Mouse (Mus musculus): ENCODE measurements around the gene Lztr1. TPM values are rescaled to one million over a fixed set of nuclear protein-coding genes. Genes with fewer than 3 reads are reported as not detected.

Lztr1 gene
- polyA plus RNA-seq, 1 experiment from 2014 or later: 78.4 TPM

DNA sequence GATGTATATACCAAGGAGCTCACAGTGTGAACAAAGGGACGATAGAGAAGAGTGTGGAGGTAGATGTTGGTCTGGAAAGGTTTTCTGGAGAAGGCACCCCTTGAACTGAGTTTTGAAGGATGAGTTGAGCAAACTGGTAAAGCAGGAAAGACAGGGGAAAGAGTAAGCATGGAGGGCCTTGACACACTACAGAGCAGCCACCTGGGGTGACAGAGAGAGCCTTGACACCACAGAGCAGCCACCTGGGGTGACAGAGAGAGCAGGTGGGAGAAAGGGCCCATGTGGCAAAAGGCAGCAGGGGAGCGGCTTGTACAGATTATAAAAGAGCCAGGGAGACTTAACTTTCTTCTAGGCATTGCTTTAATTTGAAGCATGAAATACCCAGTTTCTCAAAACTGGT lies 33.7 kb upstream of the Lztr1 start:
- WGBS: 70% methylated on average over 2 of the region's 2 CpGs
- H3K36me3 ChIP-seq (ENCODE audit: insufficient read depth): peaks cover 58% of the 10 kb centered on the region

DNA sequence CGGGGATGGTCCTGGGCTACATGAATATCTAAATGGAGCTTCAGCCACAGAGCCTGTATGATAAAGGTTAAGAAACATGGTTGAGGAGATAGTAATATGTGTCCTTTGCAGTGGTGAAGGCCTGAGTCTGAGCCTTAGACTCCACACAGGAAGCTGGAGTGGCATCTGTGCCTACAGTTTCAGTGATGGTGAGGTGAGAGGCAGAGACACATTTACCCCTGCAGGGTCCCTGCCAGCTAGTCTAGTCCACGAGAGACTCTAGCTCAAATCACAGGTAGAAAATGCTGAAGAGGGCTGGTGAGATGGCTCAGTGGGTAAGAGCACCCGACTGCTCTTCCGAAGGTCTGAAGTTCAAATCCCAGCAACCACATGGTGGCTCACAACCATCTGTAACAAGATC lies 33.2 kb upstream of the Lztr1 start:
- peaks cover 53% of the 10 kb centered on the region for H3K36me3 ChIP-seq (ENCODE audit: insufficient read depth)
- no peak overlapping the region for H3K4me2 ChIP-seq

More for the DNA sequence above, 33.7 kb upstream of the Lztr1 start:
- ATAC-seq (ENCODE audit: insufficient read depth) (no peak), DNase-seq (no peak)
- no peak overlapping the region for H3K27ac ChIP-seq (ENCODE audit: low read depth)
- H3K4me2 ChIP-seq: no peak overlapping the region
- no peak overlapping the region for H3K9ac ChIP-seq
- H3K4me3 ChIP-seq (ENCODE audit: low read depth, low read length): no peak overlapping the region
- no peaks in the 10 kb centered on the region for H3K4me1 ChIP-seq (ENCODE audit: insufficient read depth)
- no peaks in the 10 kb centered on the region for H3K9me3 ChIP-seq (ENCODE audit: low read depth, low read length)
- H3K27me3 ChIP-seq (ENCODE audit: insufficient read depth, low read length): no peaks in the 10 kb centered on the region
- TF ChIP-seq CTCF (IDR thresholded peaks at IDR 0.05; ENCODE audit: low read depth): no peak

GRCm38 (mm10) chr16:17478331-17478943 lies 30.1 kb upstream of the Lztr1 start:
- no peak overlapping the region for H3K9ac ChIP-seq
- 80% methylated on average over 4 of the region's 4 CpGs for WGBS
- no peak overlapping the region for H3K4me3 ChIP-seq (ENCODE audit: low read depth, low read length)
- peaks cover 36% of the 10 kb centered on the region for H3K36me3 ChIP-seq (ENCODE audit: insufficient read depth)
- TF ChIP-seq CTCF (IDR thresholded peaks at IDR 0.05; ENCODE audit: low read depth): no peak
- DNase-seq (no peak), ATAC-seq (ENCODE audit: insufficient read depth) (no peak)
- no peak overlapping the region for H3K4me2 ChIP-seq
- H3K4me1 ChIP-seq (ENCODE audit: insufficient read depth): no peaks in the 10 kb centered on the region
- H3K27me3 ChIP-seq (ENCODE audit: insufficient read depth, low read length): no peaks in the 10 kb centered on the region
- H3K27ac ChIP-seq (ENCODE audit: low read depth): no peak overlapping the region
- H3K9me3 ChIP-seq (ENCODE audit: low read depth, low read length): no peaks in the 10 kb centered on the region

More for the DNA sequence above, 33.2 kb upstream of the Lztr1 start:
- Histone ChIP-seq H3K4me3 (ENCODE audit: low read depth, low read length) (no peak overlapping the region), H3K4me1 (ENCODE audit: insufficient read depth) (no peaks in the 10 kb centered on the region), H3K9ac (no peak overlapping the region), H3K27me3 (ENCODE audit: insufficient read depth, low read length) (no peaks in the 10 kb centered on the region), H3K9me3 (ENCODE audit: low read depth, low read length) (no peaks in the 10 kb centered on the region), H3K27ac (ENCODE audit: low read depth) (no peak overlapping the region)
- ATAC-seq (ENCODE audit: insufficient read depth) (no peak), DNase-seq (no peak)
- TF ChIP-seq CTCF (IDR thresholded peaks at IDR 0.05; ENCODE audit: low read depth): no peak
- WGBS: 92% methylated on average over 4 of the region's 4 CpGs

DNA sequence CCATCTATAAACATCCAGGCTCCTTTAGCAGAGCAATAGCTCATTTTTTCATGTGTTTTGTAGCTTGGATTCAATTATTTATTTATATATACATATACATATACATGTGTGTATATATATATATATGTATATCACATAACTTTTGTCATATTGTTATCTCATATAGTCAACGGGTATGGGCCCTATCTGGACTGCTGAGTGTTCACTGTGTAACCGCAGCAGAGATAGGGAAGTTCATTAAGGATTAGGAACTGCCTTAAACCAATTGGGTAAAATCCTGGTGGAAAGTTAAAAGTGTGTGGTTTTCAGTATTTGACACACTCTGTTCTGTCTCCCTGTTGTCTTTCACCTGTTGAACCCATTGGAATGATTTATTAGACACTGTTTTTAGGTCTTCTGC lies 27.0 kb upstream of the Lztr1 start:
- no peak overlapping the region for H3K9ac ChIP-seq
- TF ChIP-seq CTCF (IDR thresholded peaks at IDR 0.05; ENCODE audit: low read depth): no peak
- ATAC-seq (ENCODE audit: insufficient read depth) (no peak), DNase-seq (no peak)
- H3K9me3 ChIP-seq (ENCODE audit: low read depth, low read length): no peaks in the 10 kb centered on the region
- no peak overlapping the region for H3K4me2 ChIP-seq
- H3K4me1 ChIP-seq (ENCODE audit: insufficient read depth): no peaks in the 10 kb centered on the region
- 73% methylated on average over 2 of the region's 2 CpGs for WGBS
- H3K27ac ChIP-seq (ENCODE audit: low read depth): no peak overlapping the region
- H3K4me3 ChIP-seq (ENCODE audit: low read depth, low read length): no peak overlapping the region
- no peaks in the 10 kb centered on the region for H3K27me3 ChIP-seq (ENCODE audit: insufficient read depth, low read length)
- H3K36me3 ChIP-seq (ENCODE audit: insufficient read depth): peaks cover 57% of the 10 kb centered on the region

DNA sequence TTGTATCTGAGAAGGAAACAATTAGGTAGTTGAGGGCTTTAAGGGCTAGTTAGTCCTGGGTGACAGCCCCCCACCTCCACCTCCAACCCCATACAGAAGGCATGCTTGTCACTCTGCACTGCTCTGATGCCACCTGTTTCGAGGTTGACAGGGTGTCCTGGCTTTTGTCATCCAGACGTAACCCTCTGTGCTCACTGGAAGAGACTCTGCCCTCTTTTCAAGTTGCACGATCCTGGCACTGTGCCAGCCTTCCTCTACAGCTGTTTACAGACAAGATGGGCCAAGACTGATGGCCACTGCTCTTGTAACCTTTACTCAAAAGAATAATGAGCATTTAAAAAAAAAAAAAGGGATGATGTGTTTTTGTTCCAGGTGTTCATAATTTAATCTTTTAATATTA lies 22.0 kb upstream of the Lztr1 start:
- Histone ChIP-seq H3K9ac (no peak overlapping the region), H3K36me3 (ENCODE audit: insufficient read depth) (peaks cover 56% of the 10 kb centered on the region), H3K4me1 (ENCODE audit: insufficient read depth) (no peaks in the 10 kb centered on the region), H3K4me3 (ENCODE audit: low read depth, low read length) (no peak overlapping the region), H3K27me3 (ENCODE audit: insufficient read depth, low read length) (peaks cover 7% of the 10 kb centered on the region; the same call in 1 of the 2 replicates), H3K27ac (ENCODE audit: low read depth) (no peak overlapping the region), H3K9me3 (ENCODE audit: low read depth, low read length) (no peaks in the 10 kb centered on the region), H3K4me2 (no peak overlapping the region)
- no peak for TF ChIP-seq CTCF (IDR thresholded peaks at IDR 0.05; ENCODE audit: low read depth)
- peak; percentile 73 for DNase-seq
- WGBS: 30% methylated on average over 3 of the region's 3 CpGs
- ATAC-seq (ENCODE audit: insufficient read depth): no peak

DNA sequence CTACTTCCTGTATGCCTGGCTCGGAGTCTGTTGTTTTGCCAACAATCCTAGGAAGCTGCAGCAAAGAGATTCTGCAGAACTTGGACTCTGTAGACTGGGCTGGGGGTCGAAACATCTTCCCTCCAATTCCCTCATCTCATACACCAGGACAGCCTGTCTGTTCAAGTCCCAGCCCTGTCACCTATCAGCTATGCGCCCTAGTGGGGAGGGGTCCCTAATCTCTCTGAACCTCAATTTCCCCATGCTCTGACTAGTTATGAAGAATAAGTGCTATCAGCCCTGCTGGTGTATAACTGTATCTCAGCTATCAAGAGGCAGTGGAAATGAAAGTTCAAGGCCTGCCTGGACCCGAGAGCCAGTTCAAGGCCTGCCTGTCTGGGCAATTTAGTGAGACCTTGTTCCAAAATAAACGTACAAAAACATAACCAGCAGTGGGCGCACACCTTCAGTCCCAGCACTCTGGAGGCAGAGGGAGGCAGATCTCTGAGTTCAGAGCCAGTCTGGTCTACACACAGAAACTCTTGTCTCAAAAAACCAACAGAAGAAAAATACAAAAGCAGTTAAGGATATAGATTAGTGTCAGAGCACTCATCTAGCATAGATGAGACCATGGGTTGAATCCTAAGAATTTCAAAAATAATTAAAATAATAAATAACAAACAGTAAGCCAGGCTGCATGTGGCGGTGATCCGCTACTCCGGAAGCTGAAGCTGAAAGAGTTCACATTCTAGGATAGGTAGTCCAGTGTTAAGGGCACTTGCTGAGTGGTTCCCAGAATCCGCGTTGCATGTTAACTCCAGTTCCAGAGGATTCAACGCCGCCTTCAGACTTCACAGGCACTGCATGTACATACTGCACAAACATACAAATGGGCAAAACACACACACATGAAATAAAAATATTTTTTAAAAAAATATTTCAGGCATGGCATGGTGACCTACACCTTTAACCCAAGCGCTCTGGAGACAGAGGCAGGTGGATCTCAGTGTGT lies 19.7 kb upstream of the Lztr1 start:
- WGBS: 40% methylated on average over 14 of the region's 14 CpGs
- peak; percentile 44 for DNase-seq
- peak; percentile 3; the same call in 1 of the 2 replicates for ATAC-seq (ENCODE audit: insufficient read depth)

More for the DNA sequence above, 19.7 kb upstream of the Lztr1 start:
- peak overlapping the region; percentile 79 for H3K4me2 ChIP-seq
- no peaks in the 10 kb centered on the region for H3K4me1 ChIP-seq (ENCODE audit: insufficient read depth)
- peaks cover 7% of the 10 kb centered on the region; the same call in 1 of the 2 replicates for H3K27me3 ChIP-seq (ENCODE audit: insufficient read depth, low read length)
- H3K9ac ChIP-seq: peak overlapping the region; percentile 42; the same call in 1 of the 2 replicates
- no peaks in the 10 kb centered on the region for H3K9me3 ChIP-seq (ENCODE audit: low read depth, low read length)
- H3K36me3 ChIP-seq (ENCODE audit: insufficient read depth): peaks cover 43% of the 10 kb centered on the region
- H3K4me3 ChIP-seq (ENCODE audit: low read depth, low read length): peak overlapping the region; percentile 41
- H3K27ac ChIP-seq (ENCODE audit: low read depth): no peak overlapping the region
- peak; percentile 49 for TF ChIP-seq CTCF (IDR thresholded peaks at IDR 0.05; ENCODE audit: low read depth)
